Mouse (Mus musculus): ENCODE measurements at regions not wholly inside any gene's neighbourhood (a gene's known extent, or its start where the extent isn't known, plus 50 kb on each side); places are given as distances from the start of the nearest gene placed in this dataset.

DNA sequence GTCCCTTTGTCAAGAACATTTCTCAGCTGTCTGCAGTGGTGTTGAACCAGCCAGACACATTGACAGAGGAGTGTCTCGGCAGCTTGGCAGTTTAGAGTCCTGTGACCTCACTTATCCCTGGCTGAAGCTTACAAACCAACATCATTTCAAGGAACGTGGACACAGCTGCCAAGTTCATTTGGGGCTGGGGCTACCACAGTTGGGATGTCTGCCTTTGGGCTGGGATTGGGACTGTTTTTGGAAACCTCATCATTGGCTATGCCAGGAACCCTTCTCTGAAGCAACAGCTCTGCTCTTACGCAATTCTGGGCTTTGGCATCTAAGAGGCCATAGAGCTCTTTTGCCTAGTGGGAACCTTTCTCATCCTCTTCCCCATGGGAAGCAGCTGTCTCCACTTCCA lies 200.4 kb downstream of the Gm15262 start:
- DNase-seq: peak; percentile 6
- intact Hi-C loops (cut with DNase I): no loop called here

DNA sequence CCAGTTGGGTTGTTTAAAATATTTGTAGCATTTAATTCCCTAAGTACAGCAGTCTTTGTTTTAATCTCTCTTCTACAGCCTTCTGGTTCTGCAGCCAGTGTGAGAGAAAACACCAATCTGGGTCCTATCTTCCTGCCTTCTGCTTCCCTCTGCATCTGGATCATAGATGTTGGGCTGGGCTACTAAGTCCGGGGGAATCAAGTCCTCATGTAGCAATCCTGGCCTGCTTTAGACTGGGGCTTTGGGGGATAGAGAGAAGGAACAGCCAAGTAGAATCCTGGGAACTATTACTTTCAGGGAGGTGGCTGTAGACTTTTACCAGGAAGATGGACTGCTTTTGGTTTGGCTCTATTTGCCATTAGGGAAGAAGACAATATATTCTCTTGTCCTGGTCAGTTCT lies 205.5 kb upstream of the Rai2 start:
- DNase-seq: no peak
- intact Hi-C loops (cut with DNase I): no loop called here

DNA sequence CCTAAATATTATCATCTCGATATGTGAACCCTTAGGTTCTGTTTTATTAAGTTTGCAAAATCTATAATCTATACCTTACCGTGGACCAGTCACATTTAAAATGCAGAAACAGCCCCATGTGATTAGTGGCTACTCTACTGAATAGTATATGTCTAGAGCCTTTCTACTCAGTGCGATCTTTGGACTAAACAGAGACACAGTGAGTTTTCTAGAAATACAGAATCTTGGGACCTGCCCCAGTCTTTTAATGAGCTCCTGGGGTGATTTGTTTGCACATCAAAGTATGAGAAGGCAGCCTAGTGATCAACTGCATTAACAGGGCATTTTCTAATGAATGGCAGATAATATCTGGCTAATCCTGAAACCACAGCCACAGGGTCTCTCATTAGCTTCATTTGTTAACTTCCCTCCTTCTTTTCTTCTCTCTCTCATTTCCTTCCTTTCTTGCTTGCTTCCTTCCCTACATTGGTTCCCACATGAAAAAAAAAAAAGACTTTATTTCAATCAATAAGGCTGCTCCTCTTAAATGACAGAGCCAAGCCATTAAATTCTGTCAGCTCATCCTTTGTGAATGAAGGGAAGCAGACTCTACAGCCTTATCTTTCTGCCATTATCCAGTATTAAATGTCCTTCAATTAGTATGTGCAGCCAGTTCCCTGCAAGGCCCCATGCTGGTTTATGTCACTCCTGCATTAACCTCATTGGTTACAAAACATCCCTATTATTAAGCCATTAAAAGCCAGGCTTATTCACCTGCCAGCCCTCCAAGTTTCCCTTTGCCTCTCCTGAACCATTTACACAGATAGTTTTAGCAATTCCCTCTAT lies 193.2 kb upstream of the Rai2 start:
- no peak for DNase-seq
- intact Hi-C loops (cut with DNase I): no loop called here

DNA sequence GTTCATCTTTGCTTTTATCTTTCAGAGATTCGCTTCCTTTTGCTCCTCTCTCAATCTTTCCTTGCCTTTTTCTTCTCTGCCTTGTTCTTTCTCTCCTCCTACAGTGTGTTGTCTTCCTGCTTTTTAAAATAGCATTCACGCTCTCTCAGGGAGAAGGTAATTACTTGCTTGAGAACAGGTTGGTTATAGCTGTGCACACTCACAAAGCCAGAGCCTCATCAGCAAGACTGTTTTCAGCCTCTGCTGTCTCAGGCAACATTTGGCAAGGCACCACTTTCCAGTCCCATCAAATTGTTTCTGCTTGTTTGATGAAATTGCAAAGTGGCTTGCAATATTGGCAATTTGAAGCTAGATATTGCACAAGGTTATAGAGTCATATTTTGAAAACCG lies 192.6 kb upstream of the Rai2 start:
- DNase-seq: peak; percentile 4
- intact Hi-C loops (cut with DNase I): no loop called here

DNA sequence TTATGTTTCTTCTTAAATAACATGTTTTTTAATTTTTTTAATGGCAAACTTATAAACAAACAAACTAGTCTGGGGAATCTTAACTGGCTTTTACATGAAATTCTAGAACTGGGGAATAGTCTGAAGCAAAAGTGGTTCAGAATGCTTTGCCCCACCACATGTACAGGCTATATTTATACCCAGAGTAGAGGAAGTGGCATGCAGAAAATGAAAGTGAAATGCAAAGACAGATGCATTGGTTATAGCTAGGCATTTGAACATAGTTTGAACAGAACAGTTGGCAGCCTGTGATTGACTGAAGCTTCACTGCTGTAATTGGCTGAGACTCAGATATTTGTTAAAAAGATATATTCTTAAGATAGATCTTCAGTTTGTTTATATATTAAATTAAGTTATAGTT lies 179.6 kb upstream of the Rai2 start:
- intact Hi-C loops (cut with DNase I): no loop called here
- no peak for DNase-seq

DNA sequence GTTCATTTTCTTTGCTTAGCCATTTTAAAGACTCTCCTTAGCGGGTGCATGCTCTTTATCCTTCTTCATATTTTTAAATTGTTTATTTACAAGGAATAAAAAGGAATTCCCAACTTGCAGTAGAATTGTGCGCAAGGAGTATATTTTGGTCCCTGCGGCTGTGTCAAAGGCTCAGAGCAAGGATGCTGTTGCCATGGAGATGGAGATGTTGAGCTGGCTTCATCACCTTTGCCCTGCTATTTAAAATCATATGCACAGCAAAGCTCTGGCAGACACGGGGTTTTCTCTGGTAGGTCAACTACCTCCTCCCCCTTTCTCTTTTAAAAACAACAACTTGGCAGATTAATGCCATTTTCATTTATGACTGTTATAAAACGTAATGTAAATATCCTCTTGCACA lies 160.0 kb upstream of the Rai2 start:
- intact Hi-C loops (cut with DNase I): no loop called here
- DNase-seq: no peak

DNA sequence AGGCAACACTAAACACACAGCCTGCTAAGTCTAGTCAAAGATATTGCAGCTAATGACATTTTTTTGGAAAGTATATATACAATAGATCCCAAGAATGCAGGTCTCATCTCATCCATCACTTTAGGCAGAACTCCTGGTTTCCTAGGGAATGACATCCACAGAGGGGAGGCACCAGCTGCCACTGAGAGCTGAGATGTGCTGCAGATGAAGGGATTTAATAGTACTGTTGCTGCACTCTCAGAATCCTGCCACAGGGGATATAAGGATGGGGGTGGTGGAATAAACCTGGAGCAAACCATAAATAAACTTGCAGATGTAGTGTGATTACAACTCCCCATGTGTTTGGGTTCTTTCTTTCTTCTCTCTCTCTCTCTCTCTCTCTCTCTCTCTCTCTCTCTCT lies 158.4 kb upstream of the Rai2 start:
- DNase-seq: no peak
- intact Hi-C loops (cut with DNase I): no loop called here

DNA sequence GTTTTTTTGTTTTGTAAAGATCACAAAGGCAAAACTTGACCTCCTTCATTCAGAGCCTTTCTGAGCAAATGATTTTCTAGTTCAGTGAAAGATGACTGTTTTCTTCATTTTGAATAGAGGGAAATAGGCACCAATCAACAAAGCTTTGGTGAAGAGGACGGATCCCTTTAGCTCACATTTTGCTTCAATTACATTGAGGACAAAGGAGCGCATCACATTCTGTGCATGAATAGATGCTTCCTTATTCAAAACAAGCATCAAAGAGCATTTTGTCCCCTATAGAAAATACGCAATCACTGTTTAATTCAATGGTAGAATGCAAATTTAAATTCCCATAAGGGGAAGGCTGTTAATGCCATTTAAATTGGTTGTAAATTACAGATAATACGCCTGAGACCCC lies 150.4 kb upstream of the Rai2 start:
- DNase-seq: no peak
- intact Hi-C loops (cut with DNase I): no loop called here

DNA sequence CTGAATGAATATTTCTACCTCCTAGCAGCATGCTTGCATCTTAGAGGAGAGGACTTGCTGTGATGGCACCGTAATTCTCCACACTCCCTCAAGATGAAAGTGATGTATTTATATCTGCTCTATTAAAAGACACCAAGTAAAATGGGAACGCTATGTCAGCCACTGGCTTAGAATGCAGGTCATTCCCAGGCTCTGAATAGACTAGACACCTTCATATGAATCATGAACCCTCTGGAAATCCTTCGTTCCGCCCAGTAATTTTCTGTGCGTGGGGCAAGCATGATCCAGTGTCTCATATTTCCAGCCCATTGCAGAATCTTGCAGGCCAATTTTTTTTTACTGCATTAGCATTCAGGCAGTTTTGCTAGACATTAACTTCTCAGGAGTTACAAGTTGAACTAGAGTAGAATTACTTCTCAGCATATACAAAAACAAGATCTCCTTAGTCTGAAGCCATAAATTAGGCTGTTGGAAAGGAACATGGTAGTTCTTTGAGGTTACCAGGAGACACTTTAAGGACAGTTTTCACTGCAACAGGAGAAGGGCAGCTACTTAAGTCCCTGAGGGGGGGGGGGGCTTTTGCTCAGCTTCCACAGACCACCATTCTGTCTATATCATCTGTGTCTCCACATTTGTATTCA lies 134.7 kb upstream of the Rai2 start:
- intact Hi-C loops (cut with DNase I): no loop called here
- no peak for DNase-seq

DNA sequence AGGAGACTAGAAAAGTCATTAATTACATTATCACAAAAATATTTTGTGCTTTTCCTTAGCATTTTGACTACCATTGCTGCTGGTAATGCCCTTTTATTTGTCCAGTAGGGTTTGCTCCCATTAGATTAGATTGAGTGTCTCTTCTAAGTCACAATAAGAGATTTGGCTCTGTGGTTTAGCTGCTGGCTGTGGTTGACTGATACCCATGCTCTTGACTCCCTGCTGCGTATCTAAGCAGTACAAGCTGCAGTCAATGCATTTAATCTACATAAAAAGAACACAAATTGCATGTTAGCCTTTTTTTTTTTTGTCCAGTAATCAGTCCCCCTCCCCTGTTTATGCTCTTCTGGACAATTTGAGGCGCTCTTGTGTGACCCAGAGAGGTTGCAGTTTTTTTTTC lies 133.0 kb upstream of the Rai2 start:
- DNase-seq: no peak
- intact Hi-C loops (cut with DNase I): no loop called here

DNA sequence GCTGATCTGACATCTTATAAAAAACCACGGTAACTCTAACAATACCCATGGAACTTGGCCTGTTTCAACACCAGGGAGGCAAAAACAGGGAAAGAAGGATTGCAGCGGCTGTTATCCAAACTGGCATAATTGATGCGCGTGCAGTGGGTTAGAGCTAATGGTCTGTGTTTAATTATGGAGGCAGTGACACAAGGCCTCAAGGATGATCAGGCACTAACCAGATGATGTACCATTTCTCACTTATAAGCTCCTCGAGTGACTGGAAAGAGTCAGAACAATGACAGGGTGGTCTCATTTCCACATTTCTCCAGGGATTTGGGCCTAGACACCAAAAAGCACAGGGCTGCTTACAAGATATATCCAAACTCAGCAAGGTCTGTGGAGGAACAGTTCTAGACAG lies 83.0 kb upstream of the Rai2 start:
- intact Hi-C loops (cut with DNase I): no loop called here
- no peak for DNase-seq

DNA sequence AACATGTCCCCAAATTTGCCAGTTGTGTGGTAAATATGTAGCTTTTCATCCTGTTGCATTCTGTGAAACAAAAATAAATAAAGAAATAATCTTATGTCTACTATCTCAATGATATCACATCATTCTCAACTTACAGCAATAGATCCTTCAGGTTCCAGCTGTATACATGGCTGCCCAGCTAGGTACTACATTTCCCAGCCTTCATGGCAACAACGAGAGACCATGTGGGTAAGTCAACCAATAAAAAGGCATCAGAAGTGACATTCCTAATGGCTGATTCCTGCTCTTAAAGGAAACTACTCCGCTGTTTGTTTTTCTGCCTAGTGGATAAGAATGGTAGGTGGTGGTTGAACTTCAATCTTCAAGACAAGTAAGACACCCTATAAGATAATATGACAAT lies 82.5 kb upstream of the Rai2 start:
- DNase-seq: no peak
- intact Hi-C loops (cut with DNase I): no loop called here

DNA sequence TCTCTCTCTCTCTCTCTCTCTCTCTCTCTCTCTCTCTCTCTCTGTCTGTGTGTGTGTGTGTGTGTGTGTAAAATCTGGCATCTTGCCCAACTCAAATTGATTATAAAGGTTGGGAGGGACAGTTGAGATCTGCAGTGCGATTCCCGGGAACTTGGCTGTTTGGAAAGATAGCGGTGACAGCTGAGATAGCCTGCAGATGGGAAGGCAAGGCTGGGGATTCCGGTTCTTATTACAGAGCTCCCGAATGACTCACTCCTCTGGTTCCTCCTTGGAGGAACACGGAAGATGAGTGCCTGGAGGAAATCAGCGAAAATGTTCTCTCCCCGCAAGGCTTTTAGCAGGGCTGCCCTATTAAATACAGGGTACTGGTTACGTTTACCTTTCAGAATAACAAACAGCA lies 81.2 kb upstream of the Rai2 start:
- DNase-seq: no peak

DNA sequence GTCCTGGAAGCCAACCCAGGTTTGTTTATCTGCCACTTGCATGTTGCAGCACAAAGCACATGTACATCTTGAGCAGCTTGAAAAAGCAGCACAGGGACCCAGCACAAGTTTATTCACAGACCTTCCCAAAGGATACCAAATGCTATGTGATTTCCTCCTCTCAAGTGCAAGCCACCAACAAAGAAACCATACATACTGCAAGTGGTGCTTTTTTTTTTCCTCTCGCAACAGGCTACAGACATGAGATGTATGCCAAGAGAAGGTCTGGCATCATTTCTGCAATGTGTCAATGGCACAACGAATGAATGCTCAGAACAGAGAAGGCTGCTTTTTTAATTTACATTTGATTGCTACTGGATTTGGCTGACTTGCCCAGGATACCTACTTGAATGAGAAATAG lies 63.8 kb upstream of the Rai2 start:
- intact Hi-C loops (cut with DNase I): no loop called here
- DNase-seq: no peak

More for the DNA sequence above, 81.2 kb upstream of the Rai2 start:
- intact Hi-C loops (cut with DNase I): no loop called here

DNA sequence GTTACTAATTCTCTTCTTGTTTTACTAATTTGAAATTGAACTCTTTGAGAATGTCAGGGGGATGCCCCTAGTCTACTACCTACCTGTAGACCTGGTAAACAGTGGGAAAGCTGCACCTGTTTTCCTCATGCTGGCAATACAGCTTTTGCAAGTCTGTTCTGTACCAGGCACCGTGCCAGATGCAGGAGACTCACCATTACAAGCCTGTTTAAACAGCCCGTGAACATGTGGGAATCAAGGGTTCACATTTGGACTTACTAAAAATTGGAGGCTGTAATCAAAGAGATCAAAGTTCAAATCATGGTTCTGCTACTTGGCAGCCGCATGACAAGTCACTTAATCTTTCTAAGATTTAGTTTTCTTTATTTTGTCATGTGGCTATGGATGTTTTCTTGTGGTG lies 56.8 kb upstream of the Rai2 start:
- intact Hi-C loops (cut with DNase I): no loop called here
- DNase-seq: no peak

DNA sequence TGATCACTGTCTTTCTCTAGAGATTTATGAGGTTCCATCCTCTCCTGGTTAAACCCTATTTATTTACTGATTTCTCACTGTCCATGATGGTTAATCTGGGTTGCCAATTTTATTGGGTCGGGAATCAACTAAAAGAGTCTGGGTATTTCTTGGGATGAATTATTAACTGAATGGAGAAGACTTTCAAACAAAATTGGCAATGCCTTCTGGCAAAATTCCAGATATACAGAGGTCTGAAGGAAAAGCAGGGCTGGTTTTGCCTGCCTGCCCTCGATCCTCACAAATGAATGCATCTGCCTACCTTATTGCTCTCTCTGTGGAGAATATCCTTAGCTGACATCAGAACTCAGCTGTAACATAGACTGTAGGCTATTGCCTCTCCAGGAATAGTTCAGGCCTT lies 54.9 kb upstream of the Rai2 start:
- intact Hi-C loops (cut with DNase I): no loop called here
- no peak for DNase-seq
